19 mouse cellular contexts compared by ENCODE assay signal in genomic region chr13:78871976-78872375, GRCm38 (mm10).
DNase-seq lines count a peak whose midpoint lies in the region; ATAC-seq lines count a peak whose summit lies in the region.
"Had no signal": no experiment of that assay in that cellular context is flagged by ENCODE, and none has a peak within 500 bp of the region (broad histone marks: within the 10 kb centered on the region; RNA-seq: fewer than 3 reads in every experiment).

No protein-coding gene starts in this region.

- peaks cover 14% of the 10 kb centered on the region for H3K4me1 ChIP-seq in hindbrain, embryonic 10.5 days (replicated peaks)
- no peaks in the 10 kb centered on the region for H3K4me1 ChIP-seq in hindbrain, embryonic 16.5 days (ENCODE audit: control insufficient read depth, insufficient read depth, low read depth, low read length)
- peaks cover 12% of the 10 kb centered on the region for H3K4me1 ChIP-seq in neural tube, embryonic 11.5 days (ENCODE audit: control insufficient read depth, insufficient read depth, low read length)
- H3K4me1 ChIP-seq: embryonic facial prominence, embryonic 12.5 days; heart, embryonic 12.5 days; midbrain, embryonic 15.5 days had no signal

- H3K9ac ChIP-seq in hindbrain, embryonic 16.5 days (ENCODE audit: low read depth, low read length), result no peak overlapping the region
- H3K9ac ChIP-seq in neural tube, embryonic 11.5 days (ENCODE audit: low read length), result no peak overlapping the region
- H3K9ac ChIP-seq: embryonic facial prominence, embryonic 12.5 days; heart, embryonic 12.5 days; liver, postnatal 0 days; midbrain, embryonic 15.5 days had no signal

- peak; percentile 13 for DNase-seq in hindbrain, embryonic 10.5 days (ENCODE audit: low spot score)
- DNase-seq in kidney, postnatal 14 days, result peak; percentile 4
- no peak for DNase-seq in kidney, adult 9 months
- DNase-seq in neural tube, embryonic 11.5 days (ENCODE audit: low spot score), result peak; percentile 15
- no peak for DNase-seq in gastrocnemius, postnatal 25 days
- no peak for DNase-seq in thymus, postnatal 10 days (ENCODE audit: low spot score in 2 of 2)
- DNase-seq: adrenal gland, postnatal 14 days; cerebellum, adult 9-11 months; heart, postnatal 14 days; liver, postnatal 0 days; lung, postnatal 10 days; thymus, postnatal 36 days had no signal

- no peaks in the 10 kb centered on the region for H3K27me3 ChIP-seq in hindbrain, embryonic 10.5 days (ENCODE audit: insufficient read depth, poor library complexity, severe bottlenecking)
- H3K27me3 ChIP-seq in hindbrain, embryonic 16.5 days (replicated peaks; ENCODE audit: control insufficient read depth, insufficient read depth, low read length), result no peaks in the 10 kb centered on the region
- no peaks in the 10 kb centered on the region for H3K27me3 ChIP-seq in neural tube, embryonic 11.5 days (ENCODE audit: control insufficient read depth, insufficient read depth, low read length)
- H3K27me3 ChIP-seq: CH12.LX; embryonic facial prominence, embryonic 12.5 days; heart, embryonic 12.5 days; midbrain, embryonic 15.5 days had no signal

- WGBS in hindbrain, embryonic 10.5 days, result 45% methylated on average over 6 of the region's 6 CpGs
- 43% methylated on average over 6 of the region's 6 CpGs for WGBS in hindbrain, embryonic 16.5 days
- WGBS in neural tube, embryonic 11.5 days, result 3% methylated on average over 6 of the region's 6 CpGs

- no peak overlapping the region for H3K4me2 ChIP-seq in hindbrain, embryonic 16.5 days (ENCODE audit: low read length)
- H3K4me2 ChIP-seq in neural tube, embryonic 11.5 days (ENCODE audit: low read depth), result no peak overlapping the region
- H3K4me2 ChIP-seq: embryonic facial prominence, embryonic 12.5 days; heart, embryonic 12.5 days; midbrain, embryonic 15.5 days had no signal

- no peak overlapping the region for H3K4me3 ChIP-seq in hindbrain, embryonic 10.5 days
- H3K4me3 ChIP-seq in hindbrain, embryonic 16.5 days (ENCODE audit: low read length), result no peak overlapping the region
- no peak overlapping the region for H3K4me3 ChIP-seq in neural tube, embryonic 11.5 days (ENCODE audit: low read depth, low read length)
- H3K4me3 ChIP-seq: embryonic facial prominence, embryonic 12.5 days; erythroblast, embryonic 14.5 days; heart, embryonic 12.5 days; midbrain, embryonic 15.5 days had no signal

- H3K36me3 ChIP-seq in hindbrain, embryonic 10.5 days, result no peaks in the 10 kb centered on the region
- H3K36me3 ChIP-seq in hindbrain, embryonic 16.5 days (ENCODE audit: control insufficient read depth, insufficient read depth, low read length), result no peaks in the 10 kb centered on the region
- no peaks in the 10 kb centered on the region for H3K36me3 ChIP-seq in neural tube, embryonic 11.5 days (ENCODE audit: control insufficient read depth, insufficient read depth, low read length)
- H3K36me3 ChIP-seq: embryonic facial prominence, embryonic 12.5 days; heart, embryonic 12.5 days; midbrain, embryonic 15.5 days had no signal

- no peak overlapping the region for H3K27ac ChIP-seq in hindbrain, embryonic 10.5 days
- no peak overlapping the region for H3K27ac ChIP-seq in hindbrain, embryonic 16.5 days (ENCODE audit: low read depth, low read length)
- peak overlapping the region; percentile 9; the same call in 1 of the 2 replicates for H3K27ac ChIP-seq in neural tube, embryonic 11.5 days (ENCODE audit: low read depth, low read length)
- H3K27ac ChIP-seq: embryonic facial prominence, embryonic 12.5 days; midbrain, embryonic 15.5 days had no signal

- ATAC-seq in hindbrain, embryonic 16.5 days, result no peak
- peak; percentile 60 for ATAC-seq in neural tube, embryonic 11.5 days (ENCODE audit: insufficient read depth, low FRiP score, low TSS enrichment)
- ATAC-seq: forebrain, embryonic 16.5 days; liver, postnatal 0 days; midbrain, embryonic 15.5 days had no signal

- H3K9me3 ChIP-seq in hindbrain, embryonic 10.5 days, result no peaks in the 10 kb centered on the region
- H3K9me3 ChIP-seq in hindbrain, embryonic 16.5 days (ENCODE audit: control insufficient read depth, low read length), result no peaks in the 10 kb centered on the region
- no peaks in the 10 kb centered on the region for H3K9me3 ChIP-seq in neural tube, embryonic 11.5 days (ENCODE audit: control insufficient read depth, low read length)
- H3K9me3 ChIP-seq: embryonic facial prominence, embryonic 12.5 days; heart, embryonic 12.5 days; midbrain, embryonic 15.5 days had no signal

Comparison
In these comparisons a context has a peak if more than half of its experiments do, and no peak if none do; other contexts are left out.
1. DNase-seq: peak in hindbrain, embryonic 10.5 days (single experiment), kidney, postnatal 14 days (single experiment) and neural tube, embryonic 11.5 days (single experiment); none in kidney, adult 9 months (single experiment), gastrocnemius, postnatal 25 days (single experiment) and thymus, postnatal 10 days (0 of 2).